Mouse (Mus musculus) right cerebral cortex, postnatal 4 days (tissue): ENCODE results near the gene Ydjc.
A peak's percentile ranks its signal among the peaks of the same experiment; 100 is the strongest.
"Not testable (repeated sequence)": the region's sequence is repeated elsewhere in the genome, so short reads cannot be mapped to it uniquely, and the experiment has no call there.

Source experiments
- DNase-seq: peaks from one replicate; pipeline ENCODE4 v3.0.0-alpha.2; 2022

The Ydjc gene

DNA sequence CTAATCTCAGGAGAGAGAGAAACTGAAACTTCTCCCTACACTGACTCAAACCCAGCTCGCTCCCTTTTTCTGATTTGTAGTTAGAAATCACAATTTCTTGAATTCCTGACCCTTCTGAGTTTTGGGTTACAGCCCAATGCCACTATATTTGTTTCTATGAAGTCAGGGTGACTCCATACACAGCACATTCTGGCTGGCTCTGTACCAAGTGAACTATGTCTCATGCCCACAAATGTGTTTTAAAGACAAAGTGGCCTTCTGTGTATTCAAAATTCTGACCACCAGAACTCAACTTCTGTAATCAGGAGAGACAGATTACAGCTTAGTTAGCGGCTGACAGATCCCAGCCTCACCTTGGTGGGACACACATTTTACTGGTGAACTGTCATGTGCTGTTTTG, 9.9 kb downstream of the Ydjc start:
- DNase-seq = no peak

DNA sequence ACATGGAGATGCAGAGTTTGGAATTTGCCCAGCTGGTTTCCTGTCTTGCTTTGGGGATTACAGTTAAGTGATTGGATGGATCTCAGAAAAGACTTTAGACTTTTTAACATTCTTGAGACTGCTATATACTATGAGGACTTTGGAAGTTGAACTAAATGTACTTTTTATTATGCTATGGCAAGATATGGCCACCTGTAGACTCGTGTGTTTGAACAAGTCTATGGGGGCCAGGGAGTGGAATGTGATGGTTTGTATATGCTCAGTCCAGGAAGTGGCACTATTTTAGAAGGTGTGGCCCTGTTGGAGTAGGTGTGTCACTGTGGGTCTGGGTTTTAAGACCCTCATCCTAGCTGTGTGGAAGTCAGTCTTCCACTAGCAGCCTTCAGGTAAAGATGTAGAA, 21.1 kb downstream of the Ydjc start:
- DNase-seq = not testable (repeated sequence)

DNA sequence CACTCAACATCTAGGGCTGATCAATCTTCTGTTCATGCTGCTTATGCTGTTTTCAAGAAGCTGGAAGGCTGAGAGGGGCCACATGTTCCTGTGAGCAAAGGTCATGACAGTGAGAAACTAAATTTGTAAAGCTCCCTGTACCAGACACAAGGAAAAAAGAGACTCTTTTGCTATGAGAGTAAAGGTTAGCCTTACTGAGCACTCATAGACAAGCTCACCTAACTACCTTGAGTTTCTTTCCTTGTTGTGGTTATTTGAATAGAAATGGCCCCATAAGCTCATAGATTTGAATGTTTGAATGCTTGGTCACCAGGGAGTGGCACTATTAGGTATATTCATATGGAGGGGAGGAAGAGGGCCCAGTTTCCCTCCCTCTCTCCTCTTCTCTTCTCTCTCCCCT, 22.8 kb downstream of the Ydjc start:
- no peak for DNase-seq

DNA sequence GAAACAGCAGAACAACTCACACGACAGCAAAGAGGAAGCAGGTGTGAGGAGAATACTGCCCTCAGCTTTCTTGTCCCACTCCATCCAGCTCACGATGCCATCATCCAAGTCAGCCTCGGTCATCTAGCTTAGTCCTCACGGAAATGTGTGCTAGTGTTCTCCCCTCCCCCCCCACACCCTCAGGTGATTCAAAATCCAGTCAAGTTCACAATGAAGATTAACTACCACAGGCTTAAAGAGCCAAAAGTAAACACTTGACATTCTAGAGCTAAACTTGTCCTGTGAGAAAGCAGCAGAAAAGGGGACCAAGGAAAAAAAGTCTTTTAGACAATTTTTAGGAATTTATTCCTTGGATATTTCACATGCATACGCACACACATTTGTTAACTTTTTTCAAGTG, 23.6 kb downstream of the Ydjc start:
- no peak for DNase-seq

DNA sequence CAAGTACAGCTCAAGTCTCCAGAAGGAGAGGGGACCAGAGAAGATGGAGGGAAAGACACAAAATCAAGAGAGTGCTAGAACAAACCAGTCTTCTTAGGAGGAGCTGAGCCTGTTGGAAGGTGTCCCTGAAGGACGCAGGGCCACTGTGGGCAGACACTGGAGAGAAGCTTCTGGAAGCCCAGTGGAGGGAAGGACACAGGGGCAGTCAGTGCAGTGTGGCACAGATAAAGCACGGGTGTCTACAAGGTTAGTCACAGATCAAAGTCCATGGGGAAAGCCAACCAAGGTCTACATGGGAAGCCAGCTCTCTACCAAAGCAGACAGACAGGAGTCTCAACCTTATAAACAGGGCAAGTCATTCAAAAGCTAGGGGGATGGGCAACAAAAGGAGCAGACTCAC, 31.3 kb downstream of the Ydjc start:
- DNase-seq = no peak

DNA sequence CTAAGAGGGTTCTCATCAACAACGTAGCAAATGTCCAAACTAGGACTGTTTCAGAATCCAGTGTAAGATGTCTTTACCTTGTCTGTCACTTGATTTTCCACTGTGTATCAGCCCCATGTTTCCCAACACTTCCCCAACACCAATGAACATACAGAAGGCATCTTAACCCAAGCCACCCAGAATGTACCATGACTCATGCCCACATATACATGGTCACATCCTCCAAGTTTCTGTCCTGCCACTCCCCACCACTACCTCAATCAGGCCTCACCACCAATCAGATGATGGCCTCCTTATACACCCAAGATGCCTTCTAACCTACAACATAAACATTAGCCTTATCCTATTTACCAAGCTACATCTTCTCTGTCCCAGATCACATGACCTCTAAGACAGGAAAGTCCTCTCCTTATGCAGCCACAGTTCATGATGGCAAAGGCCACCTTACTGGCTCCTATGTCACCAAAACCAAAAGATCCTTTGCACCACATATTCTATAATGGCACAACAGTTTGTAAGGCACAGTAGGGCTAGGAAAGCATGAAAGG, 33.3 kb downstream of the Ydjc start:
- DNase-seq = no peak

DNA sequence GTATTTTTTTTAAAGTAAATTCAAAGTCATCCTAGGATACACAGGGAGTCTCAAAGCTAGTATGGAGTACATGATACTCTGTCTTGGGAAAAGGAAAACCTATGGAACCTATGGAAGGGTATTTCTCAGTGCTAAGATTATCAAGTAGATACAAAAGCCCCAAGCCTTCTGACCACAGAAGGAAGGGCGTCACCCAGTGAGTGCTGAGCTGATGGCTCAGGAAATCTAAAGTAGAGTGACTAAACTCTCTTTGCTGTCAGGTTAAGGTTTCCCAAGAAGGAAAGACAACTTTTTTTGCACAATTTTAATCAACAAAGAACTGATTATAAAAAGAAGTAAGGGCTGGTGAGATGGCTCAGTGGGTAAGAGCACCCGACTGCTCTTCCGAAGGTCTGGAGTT, 35.3 kb downstream of the Ydjc start:
- DNase-seq = no peak

DNA sequence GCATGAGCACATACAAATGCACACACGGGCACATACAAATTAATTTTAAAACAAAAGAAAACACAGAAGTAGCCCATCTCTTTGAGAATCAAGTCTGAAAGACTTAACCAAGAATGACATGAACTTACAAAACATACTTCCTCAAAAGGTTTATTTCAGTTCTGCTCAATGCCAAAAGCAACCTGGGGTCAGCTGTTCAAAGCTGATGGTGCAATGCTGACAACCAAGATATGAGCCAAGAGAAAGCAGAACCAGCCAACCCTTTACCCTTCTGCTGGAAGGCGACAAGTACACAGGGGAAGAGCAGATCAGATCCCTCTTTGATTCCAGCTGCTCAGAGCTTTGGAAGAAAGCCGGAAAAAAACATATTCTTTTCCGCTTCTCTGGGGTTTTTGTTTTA, 37.0 kb downstream of the Ydjc start:
- DNase-seq = no peak

DNA sequence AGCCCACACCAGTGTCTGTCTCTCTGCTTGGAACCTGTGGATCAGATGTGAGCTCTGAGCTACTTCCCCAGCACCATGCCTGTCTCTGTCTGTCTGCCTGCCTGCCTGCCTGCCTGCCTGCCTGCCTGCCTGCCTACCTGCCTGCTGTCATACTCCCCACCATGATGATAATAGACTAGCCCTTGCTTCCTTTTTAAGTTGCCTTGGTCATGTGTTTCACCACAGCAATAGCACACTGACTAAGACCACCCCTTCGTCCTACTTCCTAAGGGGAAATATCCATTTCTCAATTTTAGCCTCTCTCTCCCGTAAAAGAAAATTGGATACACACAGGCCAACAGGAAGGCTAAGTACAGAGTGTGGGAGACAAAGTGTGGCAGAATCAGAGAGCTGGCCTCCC, 37.7 kb downstream of the Ydjc start:
- DNase-seq = no peak

DNA sequence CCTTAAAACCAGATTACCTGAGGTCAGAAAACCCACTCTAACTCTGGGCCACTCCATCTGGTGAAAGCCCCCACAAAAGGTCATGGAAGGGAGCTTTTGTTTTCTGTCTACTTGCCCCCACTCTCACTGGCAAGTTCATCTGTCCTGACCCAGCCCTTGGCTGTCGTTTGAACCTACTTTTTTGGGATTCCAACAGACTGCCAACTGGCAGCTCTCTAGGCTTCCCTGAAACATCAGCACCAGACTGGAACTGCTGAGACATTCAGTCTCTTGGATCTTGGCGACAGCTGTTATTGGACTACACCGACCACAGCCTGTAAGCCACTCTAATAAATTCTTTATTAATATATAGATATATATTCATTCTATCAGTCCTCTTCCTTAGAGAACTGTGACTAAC, 38.6 kb downstream of the Ydjc start:
- DNase-seq = no peak

DNA sequence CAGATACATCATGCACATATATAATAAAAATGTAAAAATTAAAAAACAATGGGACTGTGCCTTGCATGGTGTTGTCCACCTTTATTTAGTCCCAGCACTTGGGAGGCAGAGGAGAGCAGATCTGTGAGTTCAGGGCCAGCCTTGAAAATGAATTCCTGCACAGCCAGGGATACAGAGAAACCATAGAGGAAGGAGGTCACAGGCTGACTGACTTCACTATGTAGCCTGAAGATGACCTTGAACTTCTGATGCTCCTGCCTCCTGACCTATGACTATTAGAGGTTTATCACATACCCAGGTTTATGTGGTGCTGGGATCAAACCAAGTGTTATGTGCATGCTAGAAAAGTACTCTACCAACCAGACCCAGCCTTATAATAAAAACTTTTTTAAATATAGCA, 41.1 kb downstream of the Ydjc start:
- DNase-seq = no peak

DNA sequence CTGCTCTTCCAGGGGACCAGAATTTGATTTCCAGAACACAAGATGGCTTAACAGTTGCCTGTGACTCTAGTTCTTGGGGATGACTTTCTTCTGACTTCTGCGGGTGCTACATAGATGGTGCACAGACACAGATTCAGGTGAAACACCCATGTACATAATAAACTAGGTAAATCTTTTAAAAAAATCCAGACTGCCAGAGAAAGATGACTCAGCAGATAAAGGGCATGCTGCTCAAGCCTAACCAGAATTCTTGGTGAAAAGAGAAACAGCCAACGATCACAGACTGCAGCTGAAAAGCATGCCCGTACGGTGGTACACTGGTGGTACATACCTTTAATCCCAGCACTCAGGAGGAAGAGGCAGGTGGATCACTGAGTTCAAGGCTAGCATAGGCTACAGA, 49.4 kb downstream of the Ydjc start:
- no peak for DNase-seq

DNA sequence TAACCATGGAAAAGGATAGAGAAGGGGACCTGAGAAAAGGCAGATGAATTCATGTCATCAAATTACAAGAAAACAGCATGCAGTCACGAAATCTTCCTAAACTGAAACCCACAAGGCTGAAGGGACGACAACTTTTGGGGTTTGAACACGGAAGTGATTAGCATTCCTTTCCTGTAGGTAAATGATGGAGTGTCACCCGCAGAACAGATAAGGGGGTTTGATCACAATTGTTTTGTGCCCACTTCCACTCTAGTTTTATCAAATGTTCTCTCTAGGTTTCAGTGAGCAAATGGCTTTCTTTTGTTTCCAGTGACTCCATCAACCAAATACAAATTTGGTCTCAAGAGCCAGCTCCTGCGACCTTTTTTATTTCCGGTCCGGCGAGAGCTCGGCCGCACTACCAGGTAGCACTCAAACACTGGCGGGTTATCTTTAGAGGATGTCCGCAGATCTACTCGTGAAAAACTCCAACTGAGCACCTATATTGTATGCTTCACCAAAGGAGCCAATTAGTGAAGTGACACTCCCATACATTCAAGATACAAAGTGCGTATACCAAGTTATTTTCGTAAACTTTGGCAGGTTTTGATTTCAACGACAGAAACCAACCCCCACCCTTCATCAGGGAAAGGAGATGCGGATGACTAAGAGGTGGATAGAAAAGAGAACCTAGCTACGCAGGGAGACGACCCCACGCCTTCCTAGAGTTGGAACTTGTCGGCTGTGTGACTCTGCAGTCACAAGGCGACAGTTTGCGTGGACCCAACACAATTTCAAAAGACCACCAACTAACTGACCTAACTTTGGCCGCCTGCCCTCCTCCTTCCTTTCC, 55.9 kb downstream of the Ydjc start:
- DNase-seq = no peak

DNA sequence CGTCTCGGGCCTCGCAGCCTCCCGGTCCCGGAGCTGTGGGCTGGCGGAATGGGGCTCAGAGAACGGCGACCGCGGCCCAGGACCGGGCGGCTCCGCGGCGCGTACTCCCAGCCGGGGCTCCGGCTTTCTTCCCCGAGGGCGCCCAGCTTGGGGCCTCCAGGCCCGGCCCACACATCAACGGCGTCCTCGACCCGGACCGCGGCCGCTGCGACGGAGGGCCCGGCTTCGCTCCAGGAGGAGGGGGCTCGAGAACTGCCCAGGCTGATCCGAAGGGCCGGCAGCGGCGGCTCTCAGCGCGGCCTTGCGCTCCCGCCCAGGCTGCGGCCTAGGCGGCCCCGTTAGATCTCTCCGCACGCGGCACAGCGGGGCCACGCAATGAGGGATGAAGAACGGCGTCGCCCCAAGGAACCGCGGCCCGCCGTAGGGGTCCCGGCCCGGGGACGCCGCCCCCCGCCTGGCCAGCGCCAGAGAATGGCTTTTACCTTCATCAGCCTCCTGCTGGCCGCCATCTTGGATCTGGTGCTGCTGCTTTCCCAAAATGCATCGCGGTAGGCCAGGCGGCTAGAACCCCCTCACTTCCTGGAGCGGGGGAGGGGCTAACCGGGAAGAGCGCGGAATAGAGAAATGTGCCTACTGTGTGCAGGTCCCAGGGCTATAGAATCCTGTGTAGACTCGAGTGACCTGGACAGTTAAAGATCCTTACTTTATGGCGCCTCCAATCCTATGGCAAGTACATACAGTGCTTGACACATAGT, 56.7 kb downstream of the Ydjc start:
- DNase-seq = peak; percentile 81

DNA sequence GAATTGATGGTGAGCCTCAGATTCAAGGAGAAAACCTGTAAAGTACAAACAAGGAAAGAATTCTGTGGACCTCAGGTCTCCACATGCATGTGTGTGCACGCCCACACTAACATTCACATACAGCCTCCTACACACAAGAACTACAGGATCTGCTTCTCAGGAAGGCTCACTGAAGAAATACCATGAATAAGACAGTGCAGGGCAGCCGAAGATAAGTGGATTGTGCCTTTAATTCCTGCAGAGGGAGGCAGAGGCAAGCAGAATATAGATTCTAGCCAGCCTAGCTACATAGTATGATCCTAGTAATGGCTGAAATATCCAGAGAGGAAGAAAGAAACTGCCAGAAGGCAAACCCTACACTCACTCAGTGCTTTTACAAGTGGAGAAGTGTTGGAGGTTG, 57.6 kb downstream of the Ydjc start:
- DNase-seq = no peak

DNA sequence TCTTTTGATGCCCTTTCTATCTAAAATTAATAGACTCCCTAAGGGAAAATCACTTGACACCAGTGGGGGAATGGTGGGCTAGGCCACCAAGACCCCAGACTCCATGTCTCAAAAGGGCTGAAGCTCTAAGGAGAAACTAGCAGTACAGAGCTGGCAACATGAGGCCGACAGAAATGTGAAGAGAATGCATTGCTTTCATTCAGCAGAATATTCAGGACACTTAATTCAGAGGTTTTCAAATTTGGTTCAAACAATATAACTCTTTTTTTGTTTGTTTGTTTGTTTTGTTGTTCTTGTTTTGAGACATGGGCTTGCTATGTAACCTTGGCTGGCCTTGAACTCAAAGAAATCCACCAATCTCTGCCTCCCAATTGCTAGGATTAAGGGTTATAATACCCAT, 58.1 kb downstream of the Ydjc start, which contains the start of gene Ube2l3:
TSS of gene Ube2l3 (minus strand) at position 101 of the 400 bp plus-strand sequence.
- DNase-seq = no peak

DNA sequence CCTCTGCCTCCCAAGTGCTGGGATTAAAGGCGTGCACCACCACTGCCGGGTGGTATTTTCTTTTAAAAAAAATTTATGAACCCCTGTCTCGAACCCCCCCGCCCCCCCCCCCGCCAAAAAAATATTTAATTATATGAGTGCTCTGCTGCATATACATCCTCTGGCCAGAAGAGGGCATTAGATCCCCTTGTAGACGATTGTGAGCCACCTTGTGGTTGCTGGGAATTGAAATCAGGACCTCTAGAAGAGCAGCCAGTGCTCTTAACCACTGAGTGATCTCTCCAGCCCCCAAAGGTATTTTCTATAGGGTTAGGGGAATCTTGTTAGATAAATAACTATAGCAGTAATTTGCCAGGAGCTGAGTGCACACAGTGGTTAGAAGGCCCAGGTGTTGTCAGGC, 60.6 kb downstream of the Ydjc start:
- no peak for DNase-seq

DNA sequence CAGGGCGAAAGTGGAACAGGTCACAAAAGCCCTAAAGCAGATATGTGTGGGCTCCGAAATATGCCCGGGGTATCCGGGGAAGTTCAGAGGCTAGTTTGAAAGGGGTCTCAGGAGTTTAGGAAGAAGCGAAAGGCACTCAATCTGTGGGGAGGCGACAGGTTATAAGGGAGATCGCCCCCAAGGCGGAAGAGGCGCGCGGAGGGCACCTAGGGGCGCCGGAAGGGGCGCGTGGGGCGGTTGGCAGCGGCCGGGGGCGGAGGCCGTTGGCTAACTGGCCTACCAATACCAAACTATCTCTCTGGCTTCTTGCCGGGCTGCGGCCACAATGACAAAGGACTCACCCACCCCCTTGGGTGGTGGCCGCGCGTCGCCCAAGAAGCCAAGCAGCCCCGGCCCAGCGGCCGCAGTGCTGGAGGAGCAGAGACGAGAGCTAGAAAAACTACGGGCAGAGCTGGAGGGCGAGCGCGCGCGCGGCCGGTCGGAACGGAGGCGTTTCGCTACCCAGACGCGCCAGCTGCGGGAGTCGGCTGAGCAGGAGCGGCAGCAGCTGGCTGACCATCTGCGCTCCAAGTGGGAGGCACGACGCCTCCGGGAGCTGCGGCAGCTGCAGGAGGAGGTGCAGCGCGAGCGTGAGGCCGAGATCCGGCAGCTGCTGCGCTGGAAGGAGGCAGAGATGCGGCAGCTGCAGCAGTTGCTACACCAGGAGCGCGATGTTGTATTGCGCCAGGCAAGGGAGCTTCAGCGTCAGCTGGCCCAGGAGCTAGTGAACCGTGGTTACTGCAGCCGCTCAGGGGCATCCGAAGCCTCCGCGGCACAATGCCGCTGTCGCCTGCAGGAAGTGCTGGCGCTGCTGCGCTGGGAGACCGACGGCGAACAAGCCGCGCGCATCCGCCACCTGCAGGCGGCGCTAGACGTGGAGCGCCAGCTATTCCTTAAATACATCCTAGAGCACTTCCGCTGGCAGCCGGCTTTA, 64.3 kb downstream of the Ydjc start, which contains the start of gene Rimbp3:
TSS of gene Rimbp3 (plus strand) at position 215 of the 973 bp plus-strand sequence.
- DNase-seq = peak; percentile 92

DNA sequence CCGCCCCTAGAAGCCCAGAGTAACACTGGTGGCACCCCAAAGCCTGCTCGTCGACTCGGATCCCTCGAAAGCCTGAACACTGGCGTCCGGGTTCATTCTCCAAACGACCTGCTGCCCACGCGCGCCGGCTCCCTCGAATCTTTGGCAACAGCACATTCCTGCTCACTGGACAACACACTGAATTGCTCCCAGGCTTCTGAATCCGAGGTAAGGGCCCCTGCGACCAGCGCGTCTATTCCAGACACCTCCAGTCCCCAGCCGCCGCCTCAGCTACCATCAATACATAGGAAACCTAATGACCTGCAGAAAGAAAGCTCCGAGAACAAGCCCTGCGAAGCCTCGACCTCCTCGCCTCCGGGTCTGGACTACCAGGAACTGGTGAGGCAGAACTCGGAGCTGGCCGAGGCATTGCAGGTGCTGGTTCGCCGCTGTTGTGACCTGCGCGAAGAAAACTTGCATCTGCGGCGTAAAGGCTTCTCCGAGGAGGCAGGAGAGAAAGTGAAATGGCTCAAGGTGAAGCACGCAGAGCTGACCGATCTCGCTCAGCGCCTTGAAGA, 65.1 kb downstream of the Ydjc start:
- DNase-seq = no peak
